Mouse (Mus musculus): ENCODE measurements at regions not wholly inside any gene's neighbourhood (a gene's known extent, or its start where the extent isn't known, plus 50 kb on each side); places are given as distances from the start of the nearest gene placed in this dataset.
A peak's percentile ranks its signal among the peaks of the same experiment; 100 is the strongest.

DNA sequence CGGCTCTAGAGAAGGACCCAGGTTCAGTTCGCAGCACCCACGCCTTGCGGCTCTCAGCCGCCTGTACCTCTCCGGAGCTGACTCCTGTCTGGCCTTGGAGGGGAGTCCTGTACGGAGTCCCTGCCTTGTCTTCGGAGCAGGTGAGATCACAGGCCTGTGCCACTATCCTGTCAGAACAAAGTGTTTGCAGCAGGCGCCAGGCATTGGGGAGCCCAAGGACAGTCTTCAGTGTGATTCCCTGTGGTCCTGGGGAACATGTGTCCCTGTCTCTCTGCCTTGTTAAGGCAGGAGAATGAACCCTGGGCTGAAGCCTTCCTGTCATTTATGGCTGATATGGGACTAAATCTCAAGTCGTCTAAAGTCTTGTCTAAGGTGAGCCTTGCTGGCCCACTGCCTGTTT lies 176.5 kb downstream of the Vrk1 start:
- no peak for DNase-seq (ENCODE audit: inconsistent ontology term)

DNA sequence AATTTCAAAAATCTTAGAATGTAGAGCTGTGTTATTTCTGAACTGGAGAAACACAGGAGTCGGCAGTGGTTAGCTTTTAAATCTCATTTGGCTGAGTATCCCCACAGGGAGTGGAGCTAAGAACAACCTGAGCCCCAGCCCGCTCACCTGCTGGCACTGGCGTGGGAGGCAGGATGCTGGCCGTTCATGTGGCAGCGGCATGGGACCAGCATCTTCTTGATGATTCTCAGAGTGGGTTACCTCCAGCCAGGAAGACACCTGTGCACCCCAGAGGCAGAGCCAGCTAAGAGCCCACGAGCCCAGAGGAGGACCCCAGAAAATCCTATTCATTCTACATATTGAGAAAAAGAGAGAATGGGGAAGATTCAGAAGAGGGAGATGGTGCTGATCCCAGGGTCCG lies 181.7 kb downstream of the Vrk1 start:
- no peak for DNase-seq (ENCODE audit: inconsistent ontology term)

DNA sequence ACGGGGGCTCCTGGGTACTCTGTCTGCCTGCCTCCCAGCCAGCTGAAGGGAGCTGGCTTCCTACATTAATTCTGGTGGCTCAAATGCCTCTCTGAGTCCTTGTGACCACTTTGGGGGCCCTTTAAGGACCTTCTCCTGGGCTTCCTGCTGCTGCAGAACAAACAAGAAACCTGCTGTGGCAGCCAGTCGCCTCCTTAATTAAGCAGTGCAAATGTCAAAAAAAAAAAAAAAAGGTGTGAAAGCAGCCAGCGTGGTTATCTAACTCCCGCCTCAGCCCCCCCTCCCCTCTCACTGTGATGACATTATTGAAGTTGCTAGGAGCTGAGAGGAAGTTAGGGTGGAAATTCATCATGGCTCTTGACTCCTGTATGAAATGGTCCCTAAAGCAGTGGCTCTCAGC lies 189.3 kb downstream of the Vrk1 start:
- no peak for DNase-seq (ENCODE audit: inconsistent ontology term)

DNA sequence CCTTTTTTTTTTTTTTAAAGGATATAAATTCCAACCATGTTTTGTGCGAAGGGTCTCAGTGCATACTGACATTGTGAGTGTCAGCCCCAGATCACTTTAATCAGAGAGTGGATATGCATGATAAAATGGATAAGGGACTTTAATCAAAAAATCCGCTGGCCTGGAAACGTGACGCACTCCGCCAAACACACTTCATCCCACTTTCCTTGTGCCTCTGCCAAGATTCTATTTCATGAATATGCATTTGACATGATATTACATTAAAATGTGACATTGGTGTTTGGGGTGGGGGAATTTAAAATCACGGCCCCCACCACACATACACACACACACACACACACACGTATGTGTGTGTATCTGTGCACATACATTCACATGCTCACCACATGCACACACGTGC lies 193.5 kb downstream of the Vrk1 start:
- DNase-seq (ENCODE audit: inconsistent ontology term): no peak

DNA sequence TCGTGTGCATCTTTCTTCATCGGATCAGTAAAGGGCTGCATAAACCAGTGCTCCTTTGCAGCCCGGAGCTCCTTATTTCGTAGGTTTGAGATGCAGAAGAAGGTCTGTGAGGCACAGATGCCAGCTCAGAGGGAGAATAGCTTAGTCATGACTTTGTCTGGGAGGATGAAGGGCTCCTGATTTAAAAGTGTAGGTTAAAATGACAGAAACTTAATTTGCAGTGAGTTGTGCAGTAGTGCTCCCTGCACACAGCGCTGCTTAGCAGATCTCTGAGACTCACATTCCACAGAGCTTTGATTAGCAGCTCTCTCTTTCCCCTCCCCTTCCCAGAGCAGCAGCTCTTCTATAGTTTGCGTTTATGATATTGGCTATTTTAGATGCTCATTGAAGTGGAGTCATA lies 200.9 kb downstream of the Vrk1 start:
- no peak for DNase-seq (ENCODE audit: inconsistent ontology term)

DNA sequence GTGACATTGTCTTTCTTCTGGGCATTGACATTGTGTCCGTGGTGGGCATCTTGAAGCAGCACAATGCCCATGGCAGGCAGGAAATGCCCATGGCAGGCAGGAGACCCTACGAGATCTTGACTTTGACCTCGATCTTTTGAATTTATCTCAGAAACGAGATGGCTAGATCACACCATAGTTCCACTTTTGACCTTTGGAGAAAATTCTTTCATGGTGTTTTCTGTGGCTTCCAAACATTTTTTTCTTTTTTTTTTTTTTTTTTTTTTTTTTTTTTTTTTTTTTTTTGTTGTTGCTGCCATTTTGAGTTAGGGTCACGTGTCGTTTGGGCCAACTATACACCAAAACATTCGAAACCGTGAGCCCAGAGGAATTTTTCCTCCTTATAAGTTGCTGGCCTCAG lies 201.5 kb downstream of the Vrk1 start:
- DNase-seq (ENCODE audit: inconsistent ontology term): no peak

DNA sequence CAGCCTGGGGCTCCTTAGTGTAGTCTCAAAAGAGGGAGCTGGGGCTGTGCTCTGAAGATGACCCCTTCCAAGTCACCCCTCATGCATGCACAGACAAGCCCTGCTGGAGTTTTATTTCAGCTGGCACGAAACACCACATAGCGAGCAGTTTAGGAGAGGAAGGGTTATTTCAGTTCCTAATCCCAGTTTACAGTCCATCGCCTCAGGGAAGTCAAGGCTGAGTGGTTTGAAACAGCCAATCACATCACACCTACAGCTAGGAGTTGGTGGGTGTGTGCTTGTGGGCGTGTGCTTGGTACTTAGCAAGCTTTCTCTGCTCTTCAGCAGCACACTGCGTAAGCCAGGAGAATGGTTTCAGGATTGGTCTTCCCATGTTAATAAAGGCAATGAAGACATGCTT lies 202.4 kb downstream of the Vrk1 start:
- DNase-seq (ENCODE audit: inconsistent ontology term): no peak

DNA sequence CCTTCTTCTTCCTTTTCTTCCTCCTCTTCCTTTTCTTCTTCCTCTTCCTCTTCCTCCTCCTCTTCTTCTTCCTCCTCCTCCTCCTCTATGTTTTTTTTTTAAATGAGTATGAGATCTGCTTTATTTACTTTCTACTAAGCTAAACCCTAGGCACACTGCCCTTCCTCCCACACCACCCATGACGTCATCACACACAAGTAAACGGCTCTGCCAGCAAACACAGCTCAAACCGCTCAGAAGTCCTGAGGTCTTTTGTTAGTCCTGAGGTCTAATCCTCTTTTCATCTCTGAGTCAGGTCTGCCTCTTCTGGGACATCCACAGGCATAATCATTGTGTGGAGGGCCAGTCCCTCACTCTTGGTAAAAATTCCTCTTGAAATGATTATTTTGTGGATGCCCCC lies 210.0 kb downstream of the Vrk1 start:
- no peak for DNase-seq (ENCODE audit: inconsistent ontology term)

DNA sequence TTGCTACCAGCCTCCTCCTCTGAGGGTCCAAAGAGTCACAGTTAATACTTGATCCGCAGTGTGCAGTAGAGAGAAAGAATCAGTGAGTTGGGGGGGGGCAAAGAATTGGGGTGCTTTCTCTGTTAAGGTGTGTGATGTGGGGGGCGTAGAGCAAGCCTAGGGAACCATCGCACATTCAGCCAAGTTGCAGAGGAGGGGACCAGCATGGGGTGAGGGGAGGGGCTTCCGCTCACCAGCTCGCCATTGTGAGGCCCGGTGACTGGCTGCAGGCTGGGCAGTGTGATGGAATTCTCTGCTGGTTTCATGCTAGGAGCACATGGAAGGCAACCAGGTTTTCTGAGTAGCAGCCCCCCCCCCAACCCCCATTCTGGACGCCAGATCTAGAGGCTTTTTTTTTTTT lies 216.2 kb downstream of the Vrk1 start:
- no peak for DNase-seq (ENCODE audit: inconsistent ontology term)

DNA sequence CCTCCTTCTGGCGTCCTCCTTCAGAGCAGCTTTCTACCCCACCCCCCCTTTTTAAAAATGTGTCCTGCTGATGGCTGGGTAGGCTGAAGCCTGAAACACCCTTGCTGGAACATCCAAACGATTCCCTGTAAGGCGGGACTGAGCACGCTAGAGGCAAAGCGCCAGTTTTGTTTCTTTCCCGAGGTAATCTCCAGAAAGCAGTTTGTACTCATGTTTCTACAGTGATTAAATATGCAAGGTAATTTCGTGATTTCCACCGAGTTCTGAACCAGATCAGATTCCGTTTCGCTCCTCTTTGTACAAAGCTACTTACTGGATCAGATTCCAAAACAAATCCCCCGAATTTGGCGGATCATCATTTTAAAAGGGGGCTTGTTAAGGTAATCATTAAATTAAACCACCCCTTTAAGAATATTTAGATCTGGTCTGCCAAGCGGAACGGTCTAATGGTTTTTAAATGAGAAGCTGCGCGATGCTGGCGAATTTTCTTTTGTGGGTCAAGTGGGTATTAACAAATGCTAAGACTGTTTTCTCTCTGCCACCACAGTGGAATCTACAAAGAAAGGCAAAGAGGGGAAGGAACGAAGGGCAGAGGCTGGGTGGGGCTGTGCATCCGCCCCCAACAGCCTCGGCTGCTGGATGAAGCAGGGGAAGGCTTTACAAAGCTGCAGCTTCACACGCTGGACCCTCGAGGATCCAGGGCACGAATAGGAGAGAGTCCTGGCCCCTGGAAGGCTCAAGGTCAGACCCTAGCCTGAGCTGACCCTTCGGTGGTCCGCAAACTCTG lies 216.9 kb downstream of the Vrk1 start:
- DNase-seq (ENCODE audit: inconsistent ontology term): peak; percentile 5

DNA sequence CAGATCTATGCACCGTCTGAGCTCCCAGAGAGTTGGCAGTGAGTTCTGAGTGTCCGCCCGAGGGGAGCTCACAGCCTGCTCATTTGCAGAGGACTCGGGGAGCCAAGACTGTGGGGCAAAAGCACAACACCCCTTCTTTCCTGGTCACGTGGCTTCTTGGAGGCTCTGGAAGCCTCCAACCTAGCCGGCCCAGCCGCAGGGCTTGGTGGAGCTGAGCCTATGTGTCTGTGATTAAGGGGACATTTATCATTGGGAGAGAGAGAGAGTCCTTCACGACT lies 217.5 kb downstream of the Vrk1 start:
- no peak for DNase-seq (ENCODE audit: inconsistent ontology term)

DNA sequence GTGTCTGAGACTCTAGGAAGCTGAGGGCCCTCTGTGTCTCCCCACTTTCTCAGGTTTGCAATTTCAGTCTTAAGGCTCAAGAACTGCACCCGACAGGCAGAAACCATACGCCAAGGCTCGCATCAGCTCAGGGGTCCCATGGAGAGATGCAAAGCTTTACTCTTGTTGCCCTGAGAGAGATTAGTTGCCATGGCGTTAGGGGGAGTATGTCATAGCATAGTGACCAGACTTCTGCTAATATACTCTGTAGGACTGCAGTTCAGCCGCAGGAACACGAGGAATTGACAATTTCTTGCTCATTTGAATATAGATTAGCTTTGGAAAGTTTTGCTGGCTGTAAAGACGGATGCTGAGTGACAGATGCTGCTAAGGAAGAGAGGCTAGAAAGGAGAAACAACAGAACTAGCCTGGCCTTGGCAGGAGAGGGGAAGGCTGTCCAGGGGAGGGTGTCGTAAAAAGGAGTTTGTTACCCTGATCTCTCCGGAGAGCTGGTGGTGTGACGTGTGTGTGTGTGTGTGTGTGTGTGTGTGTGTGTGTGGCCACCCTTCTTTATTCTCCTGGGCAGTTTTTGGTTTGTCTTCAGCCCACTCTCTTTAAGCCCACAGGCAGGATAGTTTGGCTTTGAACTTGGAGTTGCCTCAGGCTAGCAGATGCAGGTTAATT lies 235.3 kb downstream of the Vrk1 start:
- DNase-seq (ENCODE audit: inconsistent ontology term): no peak

DNA sequence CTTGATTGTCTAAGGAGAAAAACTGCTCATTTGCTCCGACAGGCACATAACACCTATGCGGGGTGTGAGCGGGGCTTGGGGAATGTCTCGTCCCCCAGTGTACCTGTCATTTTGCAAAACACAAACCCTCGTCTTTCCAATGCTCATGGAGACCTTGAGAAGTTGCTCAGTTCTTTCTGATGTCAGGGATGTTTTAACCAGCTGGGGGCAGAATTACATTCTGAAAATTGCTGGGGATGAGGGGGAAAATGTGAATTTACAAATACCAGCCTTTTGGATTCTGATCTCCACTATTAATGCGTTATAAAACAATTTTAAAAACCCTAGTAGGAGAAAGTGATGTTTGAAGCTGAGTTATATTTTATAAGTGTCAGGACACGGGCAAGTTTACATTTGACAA lies 263.6 kb downstream of the Vrk1 start:
- DNase-seq (ENCODE audit: inconsistent ontology term): no peak

DNA sequence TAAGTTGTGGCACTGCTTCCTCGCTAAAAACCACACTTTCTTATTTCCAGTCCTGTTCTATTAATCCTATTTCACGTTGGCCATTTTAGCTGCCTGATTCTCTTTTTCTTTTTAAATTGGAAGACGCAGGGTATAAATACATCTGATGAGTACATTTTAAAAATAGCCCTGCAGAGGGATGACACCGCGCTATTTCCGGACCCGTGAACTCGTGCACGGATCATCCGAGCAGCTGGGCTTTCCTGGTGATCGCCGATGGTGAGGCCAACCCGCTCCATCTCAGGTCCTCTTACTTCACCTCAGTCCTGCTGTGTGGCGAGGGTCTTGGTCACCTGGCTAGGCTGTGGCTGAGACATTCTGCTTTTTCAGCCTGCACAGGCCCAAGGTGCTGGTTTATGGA lies 267.9 kb downstream of the Vrk1 start:
- no peak for DNase-seq (ENCODE audit: inconsistent ontology term)

DNA sequence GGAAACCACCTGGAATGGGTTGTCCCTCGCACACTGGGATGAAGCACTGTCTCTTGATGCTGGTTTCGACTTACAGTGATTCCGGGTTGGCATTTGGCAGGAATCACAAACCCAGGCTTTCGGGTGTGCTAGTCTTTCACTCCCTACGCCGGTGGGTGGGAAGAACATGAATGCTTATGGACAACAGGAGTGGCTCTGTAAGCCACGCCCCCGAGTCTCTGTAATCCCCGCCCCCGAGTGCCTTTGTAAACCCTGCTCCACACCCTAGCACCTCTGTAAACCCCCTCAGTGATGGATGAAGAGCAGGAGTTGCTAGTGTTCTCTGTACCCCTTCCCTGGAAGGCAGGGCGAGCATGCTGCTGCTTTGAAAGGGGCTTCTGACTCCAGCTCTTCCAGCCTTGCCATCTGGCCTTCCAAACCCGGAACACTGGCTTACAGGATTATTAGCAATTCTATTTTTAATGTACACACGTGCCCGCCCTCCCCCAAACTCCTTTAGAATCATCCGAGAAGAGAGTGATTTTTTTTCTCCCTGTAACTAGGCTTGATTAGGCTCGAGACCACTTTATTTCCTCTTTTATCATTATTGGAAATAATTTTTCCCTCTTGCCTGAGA lies 272.6 kb downstream of the Vrk1 start:
- no peak for DNase-seq (ENCODE audit: inconsistent ontology term)

DNA sequence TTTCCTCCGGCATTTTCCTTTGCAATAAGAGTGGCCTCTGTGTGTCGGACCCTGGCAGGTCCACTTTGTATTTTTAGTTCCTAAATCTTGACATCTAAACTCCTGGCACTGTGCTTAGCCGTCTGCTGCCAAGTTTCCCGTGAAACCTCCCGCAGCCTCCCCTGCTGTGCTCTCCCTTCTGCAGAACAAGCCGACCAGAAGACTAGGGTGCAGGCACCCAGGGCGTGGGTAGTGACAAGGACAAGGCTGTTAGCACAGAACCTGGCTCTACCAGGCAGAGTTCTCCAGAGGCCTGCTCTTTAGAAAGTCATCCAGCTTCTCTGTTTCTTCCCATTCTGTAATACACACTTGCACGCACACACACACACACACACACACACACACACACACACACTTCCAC lies 274.8 kb downstream of the Vrk1 start:
- DNase-seq (ENCODE audit: inconsistent ontology term): no peak

DNA sequence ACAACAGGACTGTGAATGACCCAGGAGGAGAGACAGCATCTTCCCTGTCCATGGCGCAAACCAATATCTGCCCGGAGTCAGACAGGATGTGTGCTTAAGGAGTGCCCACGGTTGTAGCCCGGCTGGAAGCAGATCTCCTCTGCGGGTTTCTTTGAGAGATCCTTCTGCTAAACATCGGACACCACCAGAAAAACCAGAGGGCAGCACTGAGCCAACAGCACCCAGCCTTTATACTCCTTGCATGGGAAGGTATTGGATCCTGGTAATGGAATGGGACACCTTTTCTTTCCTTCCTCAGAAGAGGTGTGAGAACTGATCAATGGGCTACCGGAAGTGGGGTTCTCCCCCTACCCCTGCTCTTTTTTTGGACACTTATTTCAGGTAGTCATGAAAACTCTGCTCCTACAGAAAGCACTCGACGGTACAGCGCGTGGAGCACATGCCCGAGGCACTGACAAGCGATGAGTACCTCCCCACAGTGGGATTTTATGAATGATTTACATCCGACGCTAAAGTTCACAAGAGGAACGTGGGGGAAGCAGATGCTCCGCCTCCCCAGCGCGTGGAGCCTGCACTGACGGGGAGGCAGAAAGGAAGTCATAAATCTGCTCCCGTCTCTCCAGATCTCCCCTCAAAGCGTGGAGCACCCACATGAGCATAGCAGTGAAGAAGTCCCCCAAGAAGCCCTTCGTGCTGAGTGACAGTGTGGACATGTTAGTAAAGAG lies 278.9 kb downstream of the Vrk1 start:
- no peak for DNase-seq (ENCODE audit: inconsistent ontology term)

DNA sequence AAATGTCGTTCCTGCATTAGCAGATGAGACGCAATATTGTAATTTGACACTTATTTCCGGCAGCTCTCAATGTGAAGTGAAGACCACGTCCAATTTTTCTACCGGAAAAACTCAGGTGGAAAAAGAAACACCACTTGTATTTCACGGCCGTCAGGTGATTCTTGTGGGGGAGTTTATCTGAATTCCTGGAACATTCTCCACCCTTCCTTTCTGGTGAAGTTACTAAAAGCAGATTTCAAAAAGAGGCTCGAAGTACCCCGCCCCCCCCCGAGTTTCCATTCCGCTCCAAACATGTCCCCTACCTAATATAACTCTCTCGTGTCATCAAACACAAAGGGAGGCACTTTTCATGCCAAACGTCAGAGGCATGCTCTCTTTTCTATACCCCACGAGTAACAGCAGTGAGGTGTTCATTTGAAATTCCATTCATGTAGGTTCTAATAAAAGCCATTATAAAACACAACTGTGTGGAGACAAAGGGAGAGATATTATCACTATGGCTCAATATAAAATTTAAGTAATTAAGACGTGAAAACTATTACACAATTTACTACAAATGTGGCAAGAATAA lies 281.5 kb downstream of the Vrk1 start:
- DNase-seq (ENCODE audit: inconsistent ontology term): no peak

DNA sequence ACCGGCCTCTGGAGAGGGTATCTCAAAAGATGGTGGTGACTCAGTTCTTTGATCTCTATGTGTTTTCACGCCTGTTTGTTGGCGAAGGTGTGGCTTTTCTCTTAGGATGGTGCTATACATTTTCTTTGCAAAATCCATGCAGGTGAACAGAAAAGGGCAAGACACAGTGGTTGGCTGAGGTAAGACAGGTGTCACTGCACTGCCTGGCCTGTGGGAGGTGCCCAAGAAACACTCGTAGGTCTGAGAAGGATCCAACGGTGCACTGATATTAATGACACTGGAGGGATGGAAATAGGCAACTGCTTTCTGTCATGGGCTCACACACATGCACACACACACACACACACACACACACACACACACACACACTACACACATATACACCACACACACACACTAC lies 283.1 kb downstream of the Vrk1 start:
- no peak for DNase-seq (ENCODE audit: inconsistent ontology term)

DNA sequence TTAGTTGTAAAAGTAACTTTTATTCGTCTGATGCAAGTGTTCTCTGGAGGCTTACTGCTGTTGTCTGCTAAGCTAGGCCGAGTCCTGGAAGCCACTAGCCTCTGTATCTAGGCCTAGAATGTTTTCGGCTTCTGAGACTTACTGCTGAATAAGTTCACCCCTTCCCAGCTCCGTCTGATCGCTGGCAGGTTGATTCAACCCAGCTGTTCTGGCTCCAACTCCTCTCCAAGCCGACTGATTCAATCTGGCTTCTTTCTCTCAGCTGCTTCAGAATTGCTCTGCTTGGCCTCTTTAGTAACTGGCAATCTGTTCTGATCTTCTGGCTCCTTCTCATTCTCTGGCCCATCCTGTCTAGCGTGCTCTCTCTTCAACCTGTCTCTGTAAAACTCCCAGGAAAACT lies 285.6 kb downstream of the Vrk1 start:
- DNase-seq (ENCODE audit: inconsistent ontology term): no peak

DNA sequence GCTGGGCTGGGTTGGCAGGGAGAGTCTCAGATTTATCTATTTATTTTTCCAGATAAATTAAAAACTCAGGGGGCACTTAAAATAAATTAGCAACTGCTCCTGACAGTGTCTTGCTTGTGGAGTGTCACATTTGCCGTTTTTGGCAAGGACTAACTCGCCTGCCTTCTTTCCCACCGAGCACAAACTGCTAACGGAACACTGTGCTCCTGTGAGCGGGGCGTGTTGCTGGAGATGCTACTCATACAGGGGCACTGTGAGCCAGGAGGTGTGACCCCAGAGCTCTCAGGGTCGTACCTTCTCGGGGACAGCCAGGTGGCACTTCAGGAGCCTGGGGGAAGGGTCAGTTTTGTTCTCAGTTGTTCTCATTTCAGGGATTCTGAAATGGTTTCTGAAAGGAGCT lies 292.6 kb downstream of the Vrk1 start:
- DNase-seq (ENCODE audit: inconsistent ontology term): no peak

DNA sequence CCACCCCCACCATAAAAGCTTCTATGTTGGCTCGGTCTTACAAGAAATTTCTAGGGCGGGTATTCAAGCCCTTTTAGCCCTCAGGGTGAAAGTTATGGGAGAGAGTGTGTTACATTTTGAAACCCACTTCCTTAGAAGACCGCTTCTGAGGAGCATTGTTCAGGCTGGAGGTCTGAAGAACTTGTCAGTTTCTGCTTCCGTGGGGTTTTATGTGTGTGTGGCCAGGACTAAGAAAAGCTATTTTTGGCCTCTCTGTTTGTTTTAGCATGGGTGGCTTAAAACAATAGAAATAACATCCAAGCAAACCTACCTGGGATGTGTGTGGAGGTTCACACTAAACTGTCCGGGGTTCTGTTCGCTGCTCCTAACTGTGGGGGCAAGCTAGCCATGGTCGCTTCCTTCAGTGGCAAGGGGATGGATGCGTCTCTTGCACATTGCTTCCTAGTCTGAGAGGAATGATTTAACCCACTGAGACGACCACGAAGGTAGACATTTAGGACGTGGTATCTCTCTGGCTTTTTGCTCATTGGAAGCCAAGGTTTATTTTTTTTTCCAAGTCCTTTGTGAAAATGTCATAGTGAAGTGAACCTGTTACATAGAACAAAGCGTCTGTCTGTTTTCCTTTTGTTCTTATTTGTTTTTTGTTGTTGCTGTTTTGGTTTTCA lies 298.4 kb downstream of the Vrk1 start:
- DNase-seq (ENCODE audit: inconsistent ontology term): no peak

All from Muller cell, postnatal 12 days (primary cell).